Mouse (Mus musculus): ENCODE data around the gene Hdac9. TPM values are rescaled to one million over a fixed set of nuclear protein-coding genes. Genes with fewer than 3 reads are reported as not detected.

Hdac9 gene
- total and polyA plus RNA-seq, 3 experiments = 0.55 to 1.4 TPM; not detected in 1

DNA sequence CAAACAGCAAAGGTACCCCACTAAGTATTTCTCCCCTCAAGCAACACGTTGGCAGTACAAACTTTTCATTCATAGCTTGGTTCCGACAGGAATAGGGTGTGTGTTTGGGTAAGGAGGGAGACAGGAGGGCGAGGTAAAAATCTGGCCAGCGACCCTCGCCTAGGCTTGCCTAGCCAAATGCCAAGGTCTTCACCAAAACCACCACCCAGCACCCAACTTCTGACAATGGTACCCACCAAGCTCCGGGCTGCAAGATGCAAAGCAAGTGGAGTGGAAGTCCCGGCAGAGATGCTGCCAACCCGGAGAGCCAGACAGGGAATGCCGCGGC is 10.6 kb downstream of the Hdac9 start:
- Histone ChIP-seq H3K4me1 (ENCODE audit: insufficient read depth, low read depth, low read length) (no peaks in the 10 kb centered on the region), H3K36me3 (replicated peaks) (no peaks in the 10 kb centered on the region), H3K27me3 (ENCODE audit: insufficient read depth, low read length) (no peaks in the 10 kb centered on the region), H3K4me3 (ENCODE audit: low read depth, low read length) (no peak overlapping the region), H3K9me3 (replicated peaks) (peaks cover 12% of the 10 kb centered on the region)
- DNase-seq (ENCODE audit: low spot score) (no peak), ATAC-seq (ENCODE audit: extremely low read depth, insufficient number of reproducible peaks, low FRiP score, poor library complexity, severe bottlenecking) (no peak)
- TF ChIP-seq CTCF (IDR thresholded peaks at IDR 0.05; ENCODE audit: low read depth, low read length) (no peak), TAL1 (conservative IDR thresholded peaks at IDR 0.05; ENCODE audit: low read depth, low read length) (no peak), GATA2 (IDR thresholded peaks at IDR 0.05; ENCODE audit: borderline replicate concordance, low read depth, low read length) (no peak), POLR2AphosphoS5 (IDR thresholded peaks at IDR 0.05; ENCODE audit: insufficient replicate concordance, low read depth, low read length) (no peak), GATA1 (IDR thresholded peaks at IDR 0.05; ENCODE audit: borderline replicate concordance, low read length) (no peak)

DNA sequence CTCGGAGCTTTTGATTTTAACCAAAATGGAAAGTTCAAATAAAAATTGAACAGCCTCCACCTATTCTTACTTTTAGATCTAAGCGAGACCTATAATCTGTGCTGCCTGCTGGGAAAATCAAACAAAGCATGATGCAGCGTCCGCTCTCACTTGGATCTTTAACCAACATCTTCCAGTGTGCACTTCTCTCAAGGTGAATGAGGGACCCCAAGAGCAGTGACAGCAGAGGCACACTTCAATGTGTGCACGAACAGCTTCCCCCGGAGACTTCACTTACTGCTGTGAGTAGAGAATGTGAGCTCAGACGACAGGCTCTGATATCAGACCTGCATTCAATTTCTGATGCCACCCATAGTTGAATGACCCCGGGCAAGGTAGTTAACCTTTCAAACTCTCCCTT is 16.7 kb downstream of the Hdac9 start:
- TF ChIP-seq CTCF (IDR thresholded peaks at IDR 0.05; ENCODE audit: low read depth, low read length) (no peak), TAL1 (conservative IDR thresholded peaks at IDR 0.05; ENCODE audit: low read depth, low read length) (no peak), GATA2 (IDR thresholded peaks at IDR 0.05; ENCODE audit: borderline replicate concordance, low read depth, low read length) (no peak), GATA1 (IDR thresholded peaks at IDR 0.05; ENCODE audit: borderline replicate concordance, low read length) (no peak), POLR2AphosphoS5 (IDR thresholded peaks at IDR 0.05; ENCODE audit: insufficient replicate concordance, low read depth, low read length) (no peak)
- ATAC-seq (ENCODE audit: extremely low read depth, insufficient number of reproducible peaks, low FRiP score, poor library complexity, severe bottlenecking) (no peak), DNase-seq (ENCODE audit: low spot score) (no peak)

DNA sequence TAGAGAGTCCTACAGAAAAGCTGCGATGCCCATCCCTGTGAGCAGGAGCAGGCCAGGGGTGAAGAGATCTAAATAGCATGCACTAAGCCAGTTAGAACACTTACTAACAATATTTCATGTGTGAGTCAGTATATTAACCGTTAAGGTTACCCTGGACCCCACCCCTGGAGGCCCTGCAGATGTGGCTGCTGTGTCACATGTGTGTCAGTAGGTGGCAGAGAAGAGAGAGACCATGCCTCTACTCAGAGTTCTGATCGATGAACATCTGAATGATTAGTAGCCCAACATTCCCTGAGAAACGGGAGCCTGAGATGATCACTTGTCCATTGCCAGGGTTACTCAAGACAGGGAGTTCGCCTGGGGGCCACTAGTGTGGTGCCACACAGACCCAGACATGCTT is 22.0 kb downstream of the Hdac9 start:
- ATAC-seq (ENCODE audit: extremely low read depth, insufficient number of reproducible peaks, low FRiP score, poor library complexity, severe bottlenecking) (no peak), DNase-seq (ENCODE audit: low spot score) (no peak)
- no peak overlapping the region for H3K4me3 ChIP-seq (ENCODE audit: low read depth, low read length)
- H3K36me3 ChIP-seq (replicated peaks) = no peaks in the 10 kb centered on the region
- no peaks in the 10 kb centered on the region for H3K27me3 ChIP-seq (ENCODE audit: insufficient read depth, low read length)
- no peak for TF ChIP-seq CTCF (IDR thresholded peaks at IDR 0.05; ENCODE audit: low read depth, low read length)
- no peak for TF ChIP-seq POLR2AphosphoS5 (IDR thresholded peaks at IDR 0.05; ENCODE audit: insufficient replicate concordance, low read depth, low read length)
- no peak for TF ChIP-seq GATA1 (IDR thresholded peaks at IDR 0.05; ENCODE audit: borderline replicate concordance, low read length)
- TF ChIP-seq TAL1 (conservative IDR thresholded peaks at IDR 0.05; ENCODE audit: low read depth, low read length) = no peak
- TF ChIP-seq GATA2 (IDR thresholded peaks at IDR 0.05; ENCODE audit: borderline replicate concordance, low read depth, low read length) = no peak
- H3K4me1 ChIP-seq (ENCODE audit: insufficient read depth, low read depth, low read length) = no peaks in the 10 kb centered on the region
- H3K9me3 ChIP-seq (replicated peaks) = peaks cover 24% of the 10 kb centered on the region

More for the DNA sequence above, 16.7 kb downstream of the Hdac9 start:
- H3K9me3 ChIP-seq (replicated peaks) = peaks cover 13% of the 10 kb centered on the region
- no peak overlapping the region for H3K4me3 ChIP-seq (ENCODE audit: low read depth, low read length)
- H3K4me1 ChIP-seq (ENCODE audit: insufficient read depth, low read depth, low read length) = no peaks in the 10 kb centered on the region
- no peaks in the 10 kb centered on the region for H3K27me3 ChIP-seq (ENCODE audit: insufficient read depth, low read length)
- no peaks in the 10 kb centered on the region for H3K36me3 ChIP-seq (replicated peaks)

DNA sequence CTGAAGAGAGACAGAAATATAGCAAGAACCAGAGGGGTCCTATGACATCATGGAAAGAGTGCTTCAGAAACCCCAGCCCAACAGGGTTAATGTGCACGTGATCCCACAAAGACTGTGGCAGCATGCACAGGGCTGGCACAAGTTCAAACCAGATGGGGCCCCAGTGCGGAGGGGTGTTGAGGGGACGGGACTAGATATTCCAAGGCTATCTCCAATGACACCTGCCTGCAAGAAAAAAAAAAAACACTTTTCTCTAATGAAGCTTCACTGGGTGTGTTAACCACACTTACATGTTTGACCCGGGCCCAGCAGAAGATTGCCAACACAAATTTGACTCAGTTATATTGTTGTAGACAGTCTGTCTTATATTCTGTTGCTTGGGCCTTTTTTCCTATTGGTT is 28.2 kb downstream of the Hdac9 start:
- no peak for TF ChIP-seq GATA1 (IDR thresholded peaks at IDR 0.05; ENCODE audit: borderline replicate concordance, low read length)
- no peak for TF ChIP-seq TAL1 (conservative IDR thresholded peaks at IDR 0.05; ENCODE audit: low read depth, low read length)
- no peak for TF ChIP-seq GATA2 (IDR thresholded peaks at IDR 0.05; ENCODE audit: borderline replicate concordance, low read depth, low read length)
- no peak for TF ChIP-seq CTCF (IDR thresholded peaks at IDR 0.05; ENCODE audit: low read depth, low read length)
- TF ChIP-seq POLR2AphosphoS5 (IDR thresholded peaks at IDR 0.05; ENCODE audit: insufficient replicate concordance, low read depth, low read length) = no peak
- DNase-seq (ENCODE audit: low spot score) (no peak), ATAC-seq (ENCODE audit: extremely low read depth, insufficient number of reproducible peaks, low FRiP score, poor library complexity, severe bottlenecking) (no peak)
- peaks cover 7% of the 10 kb centered on the region; the same call in 1 of the 2 replicates for H3K9me3 ChIP-seq (replicated peaks)
- H3K36me3 ChIP-seq (replicated peaks) = no peaks in the 10 kb centered on the region
- no peaks in the 10 kb centered on the region for H3K27me3 ChIP-seq (ENCODE audit: insufficient read depth, low read length)
- no peaks in the 10 kb centered on the region for H3K4me1 ChIP-seq (ENCODE audit: insufficient read depth, low read depth, low read length)
- H3K4me3 ChIP-seq (ENCODE audit: low read depth, low read length) = no peak overlapping the region

DNA sequence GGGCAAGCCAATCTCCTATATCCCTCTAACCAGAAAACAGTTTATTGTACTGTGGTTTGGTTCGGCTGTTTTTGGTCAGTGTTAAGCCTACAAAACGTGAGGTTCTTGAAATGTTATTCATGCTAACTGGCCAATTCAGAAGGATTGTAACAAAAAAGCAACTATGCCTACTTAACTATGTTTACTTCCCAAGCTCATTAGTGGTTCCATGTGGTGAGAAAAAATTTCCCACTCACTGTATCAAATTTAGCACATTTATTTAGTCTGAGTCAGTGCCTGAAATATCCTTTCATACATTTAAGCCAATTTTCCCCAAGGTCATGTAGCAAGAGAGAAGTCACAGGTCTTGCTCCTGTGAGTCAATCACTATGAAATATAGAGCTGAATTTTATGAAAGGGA is 42.0 kb downstream of the Hdac9 start:
- no peaks in the 10 kb centered on the region for H3K27me3 ChIP-seq (ENCODE audit: insufficient read depth, low read length)
- no peak for DNase-seq (ENCODE audit: low spot score)
- H3K4me1 ChIP-seq (ENCODE audit: insufficient read depth, low read depth, low read length) = no peaks in the 10 kb centered on the region
- no peak for TF ChIP-seq TAL1 (conservative IDR thresholded peaks at IDR 0.05; ENCODE audit: low read depth, low read length)
- no peak for TF ChIP-seq CTCF (IDR thresholded peaks at IDR 0.05; ENCODE audit: low read depth, low read length)
- TF ChIP-seq GATA2 (IDR thresholded peaks at IDR 0.05; ENCODE audit: borderline replicate concordance, low read depth, low read length) = no peak
- TF ChIP-seq POLR2AphosphoS5 (IDR thresholded peaks at IDR 0.05; ENCODE audit: insufficient replicate concordance, low read depth, low read length) = no peak
- TF ChIP-seq GATA1 (IDR thresholded peaks at IDR 0.05; ENCODE audit: borderline replicate concordance, low read length) = no peak
- no peak overlapping the region for H3K4me3 ChIP-seq (ENCODE audit: low read depth, low read length)
- no peaks in the 10 kb centered on the region for H3K36me3 ChIP-seq (replicated peaks)
- H3K9me3 ChIP-seq (replicated peaks) = peaks cover 6% of the 10 kb centered on the region
- ATAC-seq (ENCODE audit: extremely low read depth, insufficient number of reproducible peaks, low FRiP score, poor library complexity, severe bottlenecking) = no peak

DNA sequence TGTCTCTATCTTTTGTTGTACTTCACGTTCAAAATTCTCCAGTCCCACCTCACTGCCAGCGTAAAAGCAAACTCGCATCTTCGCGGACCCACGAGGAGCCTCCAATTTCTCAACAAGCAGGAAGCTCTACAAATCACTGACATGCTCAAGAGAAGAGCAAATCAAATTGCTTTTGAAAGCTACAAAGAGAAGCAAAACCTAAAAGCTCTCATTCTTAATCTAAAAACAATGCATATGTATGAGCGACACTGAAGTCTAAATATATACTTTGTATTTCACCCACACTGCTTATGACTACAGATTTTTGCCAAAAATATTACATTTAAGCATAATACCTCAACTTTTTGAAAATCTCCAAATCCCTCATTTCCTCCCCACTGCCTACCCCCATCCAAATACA is 45.9 kb downstream of the Hdac9 start:
- DNase-seq (ENCODE audit: low spot score) (no peak), ATAC-seq (ENCODE audit: extremely low read depth, insufficient number of reproducible peaks, low FRiP score, poor library complexity, severe bottlenecking) (no peak)
- no peak overlapping the region for H3K4me3 ChIP-seq (ENCODE audit: low read depth, low read length)
- H3K36me3 ChIP-seq (replicated peaks) = no peaks in the 10 kb centered on the region
- no peaks in the 10 kb centered on the region for H3K4me1 ChIP-seq (ENCODE audit: insufficient read depth, low read depth, low read length)
- H3K9me3 ChIP-seq (replicated peaks) = peaks cover 6% of the 10 kb centered on the region
- TF ChIP-seq CTCF (IDR thresholded peaks at IDR 0.05; ENCODE audit: low read depth, low read length) (no peak), GATA1 (IDR thresholded peaks at IDR 0.05; ENCODE audit: borderline replicate concordance, low read length) (no peak), GATA2 (IDR thresholded peaks at IDR 0.05; ENCODE audit: borderline replicate concordance, low read depth, low read length) (no peak), POLR2AphosphoS5 (IDR thresholded peaks at IDR 0.05; ENCODE audit: insufficient replicate concordance, low read depth, low read length) (no peak), TAL1 (conservative IDR thresholded peaks at IDR 0.05; ENCODE audit: low read depth, low read length) (no peak)
- H3K27me3 ChIP-seq (ENCODE audit: insufficient read depth, low read length) = no peaks in the 10 kb centered on the region
